Mouse (Mus musculus) C2C12 (cell line): ENCODE results near the gene Galk2.

Experiments
- CEBPB ChIP-seq: IDR thresholded peaks from one replicate; pipeline ENCODE4 v1.6.1; 2011; ENCODE audit warnings: low read depth, mild to moderate bottlenecking, control low read depth, moderate library complexity
- CTCF ChIP-seq: IDR thresholded peaks from one replicate; pipeline ENCODE4 v1.5.1; 2011; ENCODE audit not compliant: control insufficient read depth, insufficient read depth, insufficient read length
- FOSL1 ChIP-seq: IDR thresholded peaks from one replicate; pipeline ENCODE4 v1.8.0; 2011; ENCODE audit warnings: mild to moderate bottlenecking, low read length; ENCODE audit not compliant: poor library complexity, insufficient read depth, severe bottlenecking
- MAX ChIP-seq: IDR thresholded peaks from one replicate; pipeline ENCODE4 v1.6.1; 2011; ENCODE audit warnings: mild to moderate bottlenecking, control low read depth
- MYOG ChIP-seq: IDR thresholded peaks from one replicate; pipeline ENCODE4 v1.6.1; 2011; ENCODE audit not compliant: control insufficient read depth, insufficient read length; ENCODE audit errors: extremely low read depth
- USF1 ChIP-seq: IDR thresholded peaks from one replicate; pipeline ENCODE4 v1.6.1; 2011; ENCODE audit warnings: low read depth, mild to moderate bottlenecking, control low read depth, moderate library complexity

DNA sequence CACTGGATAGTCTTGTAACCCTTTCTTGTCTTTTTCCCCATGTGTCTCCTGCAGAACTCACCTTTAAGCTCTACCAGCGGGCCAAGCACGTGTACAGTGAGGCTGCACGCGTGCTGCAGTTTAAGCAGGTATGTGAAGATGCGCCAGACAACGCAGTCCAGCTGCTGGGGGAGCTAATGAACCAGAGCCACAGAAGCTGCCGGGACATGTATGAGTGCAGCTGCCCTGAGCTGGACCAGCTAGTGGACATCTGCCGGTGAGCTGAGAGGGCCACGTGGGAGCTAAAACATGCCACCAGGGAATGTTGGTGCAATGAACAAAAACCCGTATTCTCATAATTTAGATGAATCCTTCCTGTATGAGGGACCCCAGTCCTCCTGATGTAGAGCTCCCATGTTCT is 116.3 kb downstream of the Galk2 start:
- TF ChIP-seq CTCF (no peak), MAX (no peak), CEBPB (no peak), FOSL1 (no peak), MYOG (no peak), USF1 (no peak)
